Mouse (Mus musculus) liver, postnatal 0 days (tissue): Measurements from ENCODE around the gene Tns1.

Experiments
- CTCF ChIP-seq: sonication (generic); IDR thresholded peaks from 2 replicates; pipeline ENCODE4 v1.5.1; 2016; ENCODE audit warnings: antibody characterized with exemption, low read depth
- EP300 ChIP-seq: IDR thresholded peaks from 2 replicates; pipeline ENCODE4 v1.6.1; 2016; ENCODE audit warnings: antibody characterized with exemption, low read depth, mild to moderate bottlenecking

GRCm38 (mm10) chr1:73903035-73903434 lies 221.2 kb downstream of the Tns1 start:
- TF ChIP-seq CTCF (no peak), EP300 (no peak)
